Mouse (Mus musculus) MEL (cell line): ENCODE measurements around the gene Tmem253. TPM values are rescaled to one million over a fixed set of nuclear protein-coding genes. Genes with fewer than 3 reads are reported as not detected.
"Not testable (repeated sequence)": the region's sequence is repeated elsewhere in the genome, so short reads cannot be mapped to it uniquely, and the experiment has no call there.

Source experiments
- DNase-seq: peaks from one replicate; pipeline ENCODE4 v3.0.0; 2011; ENCODE audit warnings: low read depth, low spot score
- H3K27ac ChIP-seq: 2 replicates; pipeline ENCODE4 v1.5.1; 2012; ENCODE audit warnings: low read depth, mild to moderate bottlenecking, control low read depth, low read length, moderate library complexity; ENCODE audit not compliant: control insufficient read depth
- H3K27me3 ChIP-seq, 2 experiments: fragments of 150-350 bp in 1 of 2; sonication (generic) in 1 of 2; 2 replicates each; pipeline ENCODE4 v1.6.1; 2012; ENCODE audit warnings: low read length in 2 of 2, mild to moderate bottlenecking in 2 of 2, improper control_type of control experiment in 1 of 2, moderate library complexity in 1 of 2; ENCODE audit not compliant: insufficient read depth in 2 of 2, control insufficient read depth in 1 of 2
- H3K36me3 ChIP-seq, 2 experiments: 2 replicates each; pipeline ENCODE4 v1.6.1; 2012 to 2014; ENCODE audit warnings: low read length in 2 of 2, improper control_type of control experiment in 1 of 2, inconsistent platforms in 1 of 2, mild to moderate bottlenecking in 1 of 2; ENCODE audit not compliant: insufficient read depth in 2 of 2, control insufficient read depth in 1 of 2
- H3K4me1 ChIP-seq, 2 experiments: fragments of 150-350 bp in 1 of 2; sonication (generic) in 1 of 2; 2 replicates each; pipeline ENCODE4 v1.6.1; 2012; ENCODE audit warnings: low read length in 2 of 2, improper control_type of control experiment in 1 of 2, mild to moderate bottlenecking in 1 of 2; ENCODE audit not compliant: insufficient read depth in 2 of 2, control insufficient read depth in 1 of 2
- H3K4me3 ChIP-seq, 2 experiments: fragments of 150-350 bp in 1 of 2; sonication (generic) in 1 of 2; 2 replicates each; pipeline ENCODE4 v1.5.1; 2012; ENCODE audit warnings: low read depth in 2 of 2, low read length in 2 of 2, mild to moderate bottlenecking in 2 of 2, moderate library complexity in 2 of 2, control low read depth in 1 of 2, improper control_type of control experiment in 1 of 2; ENCODE audit not compliant: control insufficient read depth in 1 of 2, insufficient read depth in 1 of 2
- H3K79me2 ChIP-seq: 2 replicates; pipeline ENCODE4 v1.6.1; 2012; ENCODE audit warnings: mild to moderate bottlenecking, low read length, moderate library complexity; ENCODE audit not compliant: control insufficient read depth, poor library complexity, insufficient read depth
- H3K9ac ChIP-seq: 2 replicates; pipeline ENCODE4 v1.6.1; 2012; ENCODE audit warnings: low read depth, mild to moderate bottlenecking, control low read depth, low read length, moderate library complexity; ENCODE audit not compliant: control insufficient read depth, poor library complexity, severe bottlenecking
- H3K9me3 ChIP-seq: fragments of 150-350 bp; sonication (generic); replicated peaks from 2 replicates; pipeline ENCODE4 v1.6.1; 2012; ENCODE audit warnings: mild to moderate bottlenecking, low read length, improper control_type of control experiment, moderate library complexity; ENCODE audit not compliant: insufficient read depth
- CHD2 ChIP-seq: IDR thresholded peaks from 2 replicates; pipeline ENCODE4 v1.6.1; 2011; ENCODE audit warnings: low read length, improper control_type of control experiment
- E2F4 ChIP-seq: IDR thresholded peaks from 2 replicates; pipeline ENCODE4 v1.6.1; 2011; ENCODE audit warnings: low read depth, low read length, improper control_type of control experiment, borderline replicate concordance
- ELF1 ChIP-seq: IDR thresholded peaks from 2 replicates; pipeline ENCODE4 v1.6.1; 2014; ENCODE audit warnings: low read depth, mild to moderate bottlenecking, inconsistent platforms, low read length, improper control_type of control experiment, moderate library complexity
- EP300 ChIP-seq, 2 experiments: IDR thresholded peaks; 2 replicates each; pipeline ENCODE4 v1.6.1; 2011; ENCODE audit warnings: improper control_type of control experiment in 2 of 2, low read length in 2 of 2, low read depth in 1 of 2, mild to moderate bottlenecking in 1 of 2
- ETS1 ChIP-seq: IDR thresholded peaks from 2 replicates; pipeline ENCODE4 v1.6.1; 2012; ENCODE audit warnings: low read depth, mild to moderate bottlenecking, inconsistent platforms, low read length, improper control_type of control experiment, moderate library complexity
- GATA1 ChIP-seq: IDR thresholded peaks from 2 replicates; pipeline ENCODE4 v1.6.1; 2011; ENCODE audit warnings: low read depth, low read length, improper control_type of control experiment
- HCFC1 ChIP-seq: IDR thresholded peaks from 2 replicates; pipeline ENCODE4 v1.6.1; 2012; ENCODE audit warnings: low read depth, mild to moderate bottlenecking, inconsistent platforms, low read length, improper control_type of control experiment, moderate library complexity
- JUND ChIP-seq: IDR thresholded peaks from 2 replicates; pipeline ENCODE4 v1.6.1; 2011; ENCODE audit warnings: low read depth, mild to moderate bottlenecking, improper control_type of control experiment, low read length
- MAFK ChIP-seq: IDR thresholded peaks from 2 replicates; pipeline ENCODE4 v1.6.1; 2011; ENCODE audit warnings: low read depth, mild to moderate bottlenecking, low read length, improper control_type of control experiment, borderline replicate concordance
- MAX ChIP-seq: IDR thresholded peaks from 2 replicates; pipeline ENCODE4 v1.6.1; 2011; ENCODE audit warnings: low read length, improper control_type of control experiment
- MYB ChIP-seq: IDR thresholded peaks from 2 replicates; pipeline ENCODE4 v1.6.1; 2011; ENCODE audit warnings: mild to moderate bottlenecking, low read depth, low read length, improper control_type of control experiment
- MYC ChIP-seq: IDR thresholded peaks from 2 replicates; pipeline ENCODE4 v1.6.1; 2011; ENCODE audit warnings: low read depth, mild to moderate bottlenecking, low read length, improper control_type of control experiment, moderate library complexity
- POLR2AphosphoS2 ChIP-seq: IDR thresholded peaks from 2 replicates; pipeline ENCODE4 v1.6.1; 2011; ENCODE audit warnings: low read length, improper control_type of control experiment
- RAD21 ChIP-seq: IDR thresholded peaks from 2 replicates; pipeline ENCODE4 v1.6.1; 2011; ENCODE audit warnings: mild to moderate bottlenecking, low read depth, low read length, improper control_type of control experiment
- RCOR1 ChIP-seq: IDR thresholded peaks from 2 replicates; pipeline ENCODE4 v1.6.1; 2012; ENCODE audit warnings: low read depth, mild to moderate bottlenecking, inconsistent platforms, low read length, improper control_type of control experiment
- SMC3 ChIP-seq: IDR thresholded peaks from 2 replicates; pipeline ENCODE4 v1.6.1; 2011; ENCODE audit warnings: low read depth, low read length, improper control_type of control experiment
- TAL1 ChIP-seq: IDR thresholded peaks from 2 replicates; pipeline ENCODE4 v1.6.1; 2012; ENCODE audit warnings: mild to moderate bottlenecking, inconsistent platforms, low read length, moderate library complexity, mixed read lengths
- TBP ChIP-seq: IDR thresholded peaks from 2 replicates; pipeline ENCODE4 v1.8.0; 2011; ENCODE audit warnings: low read depth, low read length, improper control_type of control experiment
- UBTF ChIP-seq: IDR thresholded peaks from 2 replicates; pipeline ENCODE4 v1.6.1; 2012; ENCODE audit warnings: low read depth, mild to moderate bottlenecking, inconsistent platforms, low read length, improper control_type of control experiment, moderate library complexity, borderline replicate concordance; ENCODE audit not compliant: insufficient read depth
- ZC3H11A ChIP-seq: IDR thresholded peaks from 2 replicates; pipeline ENCODE4 v1.6.1; 2012; ENCODE audit warnings: low read depth, mild to moderate bottlenecking, inconsistent platforms, low read length, improper control_type of control experiment
- ZNF384 ChIP-seq: IDR thresholded peaks from 2 replicates; pipeline ENCODE4 v1.6.1; 2012; ENCODE audit warnings: low read depth, mild to moderate bottlenecking, inconsistent platforms, low read length, improper control_type of control experiment
- polyA plus RNA-seq, 2 experiments: library from polyadenylated mRNA; stranded (reverse) in 1 of 2; unstranded in 1 of 2; fragments of >175 nt in 1 of 2; fragments of >200 nt in 1 of 2; gene quantifications; 2 replicates each; pipeline versions ENCODE4 v1.2.1 to v1.2.4; 2012; ENCODE audit warnings: low replicate concordance in 2 of 2, low read depth in 1 of 2; ENCODE audit not compliant: insufficient read length in 2 of 2, insufficient read depth in 1 of 2, missing spikeins in 1 of 2
- total RNA-seq: library from RNA; depleted of rRNA; stranded (reverse); fragments of 300-350 nt; gene quantifications from 2 replicates; pipeline ENCODE4 v1.2.3, GENCODE M21; 2012

Gene Tmem253
- total and polyA plus RNA-seq, 3 experiments, result 0.46 to 3.6 TPM; not detected in 1

GRCm38 (mm10) chr14:52052720-52053119 lies 37.3 kb downstream of the Tmem253 start:
- 0 out of 2 replicates have a peak, but pooled peaks have one; percentile 16 for TF ChIP-seq MYC
- 0 out of 2 replicates have a peak, but pooled peaks have one; percentile 29 for TF ChIP-seq ETS1
- H3K36me3 ChIP-seq, H3K9me3 ChIP-seq, H3K27me3 ChIP-seq, H3K4me3 ChIP-seq, H3K4me1 ChIP-seq, H3K9ac ChIP-seq, H3K79me2 ChIP-seq: not testable (repeated sequence)
- DNase-seq, result peak; percentile 35
- peak overlapping the region; percentile 30 for H3K27ac ChIP-seq

- Histone ChIP-seq H3K9me3 (no peaks in the 10 kb centered on the region), H3K4me1 (no peaks in the 10 kb centered on the region), H3K4me3 (no peak overlapping the region), H3K36me3 (no peaks in the 10 kb centered on the region), H3K9ac (no peak overlapping the region), H3K79me2 (no peaks in the 10 kb centered on the region), H3K27me3 (no peaks in the 10 kb centered on the region), H3K27ac (no peak overlapping the region)
- no peak for TF ChIP-seq POLR2AphosphoS2
- no peak for TF ChIP-seq ZNF384
- TF ChIP-seq HCFC1, result no peak
- no peak for TF ChIP-seq GATA1
- no peak for TF ChIP-seq CHD2
- TF ChIP-seq RCOR1, result no peak
- no peak for TF ChIP-seq TBP
- no peak for DNase-seq
These were observed 44.5 kb downstream of the Tmem253 start for GRCm38 (mm10) chr14:52059982-52060381.

DNA sequence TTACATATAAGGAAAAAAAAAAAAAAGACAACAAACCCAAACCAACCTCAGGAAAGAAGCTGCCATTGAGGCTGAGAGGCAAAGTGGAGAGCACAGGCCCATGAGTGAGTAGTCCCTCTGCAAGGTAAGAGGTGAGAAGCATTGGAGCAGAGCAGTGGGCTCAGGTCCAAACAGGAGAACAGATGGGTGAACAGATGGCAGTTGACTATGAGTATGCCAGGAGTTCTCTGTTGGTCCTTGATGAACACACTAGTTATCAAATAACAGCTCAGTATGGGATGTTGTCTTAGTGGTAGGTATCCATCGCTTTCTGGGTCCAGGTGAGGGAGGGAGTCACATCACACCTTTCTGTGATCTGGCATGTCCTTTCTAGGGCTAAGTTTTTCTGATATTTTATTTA lies 45.3 kb downstream of the Tmem253 start:
- Histone ChIP-seq H3K36me3 (no peaks in the 10 kb centered on the region), H3K79me2 (no peaks in the 10 kb centered on the region), H3K9me3 (no peaks in the 10 kb centered on the region), H3K4me1 (no peaks in the 10 kb centered on the region), H3K27me3 (no peaks in the 10 kb centered on the region), H3K27ac (no peak overlapping the region), H3K9ac (no peak overlapping the region), H3K4me3 (no peak overlapping the region)
- no peak for DNase-seq
- TF ChIP-seq JUND (no peak), MAX (no peak), MYB (no peak), E2F4 (no peak), UBTF (no peak), TAL1 (no peak), MAFK (no peak), EP300 (IDR thresholded peaks at IDR 0.05; ENCODE audit: low read depth in 1 of 2, low read length in 2 of 2) (no peak), HCFC1 (no peak), MYC (no peak), ELF1 (no peak), POLR2AphosphoS2 (no peak), RAD21 (no peak), ZC3H11A (no peak), SMC3 (no peak)
